Mouse (Mus musculus): ENCODE measurements around the gene Duox1. TPM values are rescaled to one million over a fixed set of nuclear protein-coding genes. Genes with fewer than 3 reads are reported as not detected.
"Not testable (repeated sequence)": the region's sequence is repeated elsewhere in the genome, so short reads cannot be mapped to it uniquely, and the experiment has no call there.

Duox1 gene
- total RNA-seq, 1 experiment from 2014 or later, result not detected

DNA sequence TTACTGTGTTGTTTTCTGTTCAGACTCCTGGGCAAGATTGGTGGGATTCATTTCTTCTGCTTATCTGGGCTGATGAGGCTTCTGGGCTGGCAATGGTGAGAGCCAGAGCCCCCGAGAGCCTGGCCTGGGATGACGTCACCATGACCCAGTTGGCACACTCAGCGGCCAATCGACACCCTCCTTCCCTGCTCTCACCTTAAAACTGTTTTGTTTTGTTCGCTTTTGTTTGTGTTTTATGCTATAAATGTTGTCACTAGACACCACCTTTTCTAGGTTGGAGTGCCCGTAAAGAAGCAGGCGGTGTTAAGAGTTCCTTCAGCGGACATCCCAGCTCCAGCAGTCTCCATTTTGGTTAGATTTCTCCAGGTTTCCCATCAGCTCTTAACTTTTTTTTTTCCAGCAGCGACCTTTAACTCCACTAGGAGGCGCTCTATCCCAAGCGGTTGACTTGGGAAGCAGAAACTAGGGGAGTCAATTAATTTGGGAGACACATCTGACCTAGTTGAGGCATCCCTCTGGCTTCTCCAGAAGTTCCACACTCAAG is 65.4 kb downstream of the Duox1 start:
- peak; percentile 18 to 26; a peak in 3 of 4 replicates for ATAC-seq (replicated peaks in 1 of 2; ENCODE audit: insufficient read depth in 1 of 2, low FRiP score in 2 of 2, low TSS enrichment in 1 of 2, low read depth in 1 of 2, poor library complexity in 2 of 2, severe bottlenecking in 2 of 2)

GRCm38 (mm10) chr2:122381329-122382103 is 66.0 kb downstream of the Duox1 start:
- no peak for ATAC-seq (replicated peaks in 1 of 2; ENCODE audit: insufficient read depth in 1 of 2, low FRiP score in 2 of 2, low TSS enrichment in 1 of 2, low read depth in 1 of 2, poor library complexity in 2 of 2, severe bottlenecking in 2 of 2)

DNA sequence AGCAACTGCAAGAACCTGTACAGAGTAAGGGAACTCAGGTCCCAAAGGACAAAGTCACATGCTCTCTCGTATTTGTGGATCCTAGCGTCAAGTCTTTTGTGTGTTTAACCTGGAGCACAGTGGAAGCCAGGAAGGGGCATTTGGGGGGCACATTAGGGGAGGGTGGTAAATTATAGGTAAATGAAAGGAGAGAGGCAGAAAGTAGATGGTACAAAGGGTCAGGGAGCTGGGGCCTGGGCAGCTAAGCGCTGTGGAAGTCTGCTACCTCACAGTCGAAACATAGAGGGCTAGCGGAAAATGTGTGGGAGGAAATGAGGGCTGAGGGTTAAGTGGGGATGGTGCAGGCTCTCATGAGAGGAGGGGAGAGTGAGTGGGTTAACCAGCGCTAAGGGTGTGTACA is 66.6 kb downstream of the Duox1 start:
- ATAC-seq (replicated peaks in 1 of 2; ENCODE audit: insufficient read depth in 1 of 2, low FRiP score in 2 of 2, low TSS enrichment in 1 of 2, low read depth in 1 of 2, poor library complexity in 2 of 2, severe bottlenecking in 2 of 2), result no peak

GRCm38 (mm10) chr2:122385095-122385494 is 69.6 kb downstream of the Duox1 start:
- ATAC-seq (replicated peaks in 1 of 2; ENCODE audit: insufficient read depth in 1 of 2, low FRiP score in 2 of 2, low TSS enrichment in 1 of 2, low read depth in 1 of 2, poor library complexity in 2 of 2, severe bottlenecking in 2 of 2), result no peak

- not testable (repeated sequence) for ATAC-seq (replicated peaks in 1 of 2; ENCODE audit: insufficient read depth in 1 of 2, low FRiP score in 2 of 2, low TSS enrichment in 1 of 2, low read depth in 1 of 2, poor library complexity in 2 of 2, severe bottlenecking in 2 of 2)
Observed at GRCm38 (mm10) chr2:122387135-122387534, 71.7 kb downstream of the Duox1 start.

- ATAC-seq (replicated peaks in 1 of 2; ENCODE audit: insufficient read depth in 1 of 2, low FRiP score in 2 of 2, low TSS enrichment in 1 of 2, low read depth in 1 of 2, poor library complexity in 2 of 2, severe bottlenecking in 2 of 2), result no peak
Observed at GRCm38 (mm10) chr2:122396150-122396549, 80.7 kb downstream of the Duox1 start.

Other genes starting within 250 kb of the Duox1 start
- 13.6 and 16.4 TPM in 2 replicates for gene Spg11, start 197.3 kb upstream of the Duox1 start, total RNA-seq (2017)
- gene B2m, start 168.0 kb upstream of the Duox1 start, total RNA-seq (2017), result 3,422 and 3,507 TPM in 2 replicates
- not detected in 2 replicates for gene Trim69, start 155.0 kb upstream of the Duox1 start, total RNA-seq (2017)
- 0.44 TPM in 1 of 2 replicates, not detected in the other for gene Patl2, start 129.5 kb upstream of the Duox1 start, total RNA-seq (2017)
- not detected in 2 replicates for gene Terb2, start 129.4 kb upstream of the Duox1 start, total RNA-seq (2017)
- 84.5 and 113 TPM in 2 replicates for gene Sord, start 80.9 kb upstream of the Duox1 start, total RNA-seq (2017)
- gene Duox2, start 17.2 kb upstream of the Duox1 start, total RNA-seq (2017), result 0.06 TPM in 1 of 2 replicates, not detected in the other
- not detected in 2 replicates for gene Duoxa2, start 16.8 kb upstream of the Duox1 start, total RNA-seq (2017)
- not detected in 2 replicates for gene Duoxa1, start 1.9 kb upstream of the Duox1 start, total RNA-seq (2017)
- 2.8 and 4.7 TPM in 2 replicates for gene Shf, start 53.5 kb downstream of the Duox1 start, total RNA-seq (2017)
- 25.6 and 36.6 TPM in 2 replicates for gene Slc28a2, start 110.8 kb downstream of the Duox1 start, total RNA-seq (2017)
- gene Gm14085, start 169.3 kb downstream of the Duox1 start, total RNA-seq (2017), result 1.1 TPM in 1 of 2 replicates, not detected in the other